Mouse (Mus musculus) G1E (cell line): ENCODE data around the gene Mmel1. TPM values are rescaled to one million over a fixed set of nuclear protein-coding genes. Genes with fewer than 3 reads are reported as not detected.

Experiments used
- ATAC-seq: 2 replicates; pipeline ENCODE4 v1.8.0; 2016; ENCODE audit warnings: mild to moderate bottlenecking; ENCODE audit not compliant: insufficient number of reproducible peaks, poor library complexity, low FRiP score, severe bottlenecking; ENCODE audit errors: extremely low read depth
- DNase-seq: peaks from one replicate; pipeline ENCODE4 v3.0.0; 2012; ENCODE audit warnings: low spot score
- H3K27me3 ChIP-seq: 2 replicates; pipeline ENCODE4 v1.6.1; 2012; ENCODE audit warnings: mild to moderate bottlenecking, low read length, inconsistent platforms; ENCODE audit not compliant: insufficient read depth
- H3K36me3 ChIP-seq: replicated peaks from 2 replicates; pipeline ENCODE3; 2012; ENCODE audit warnings: mild to moderate bottlenecking, inconsistent platforms
- H3K4me1 ChIP-seq: 2 replicates; pipeline ENCODE4 v1.6.1; 2012; ENCODE audit warnings: low read depth, low read length, inconsistent platforms, mixed read lengths; ENCODE audit not compliant: insufficient read depth
- H3K4me3 ChIP-seq: 2 replicates; pipeline ENCODE4 v1.5.1; 2012; ENCODE audit warnings: low read depth, mild to moderate bottlenecking, inconsistent platforms, low read length, moderate library complexity, mixed read lengths
- H3K9me3 ChIP-seq: replicated peaks from 2 replicates; pipeline ENCODE4 v1.6.1; 2012; ENCODE audit warnings: inconsistent platforms
- CTCF ChIP-seq: IDR thresholded peaks from 2 replicates; pipeline ENCODE4 v1.5.1; 2012; ENCODE audit warnings: low read depth, low read length, inconsistent platforms, mixed read lengths
- GATA1 ChIP-seq: IDR thresholded peaks from 2 replicates; pipeline ENCODE4 v1.6.1; 2012; ENCODE audit warnings: borderline replicate concordance, low read length, inconsistent platforms, mixed read lengths
- GATA2 ChIP-seq: IDR thresholded peaks from 2 replicates; pipeline ENCODE4 v1.6.1; 2012; ENCODE audit warnings: low read depth, low read length, inconsistent platforms, borderline replicate concordance
- POLR2AphosphoS5 ChIP-seq: IDR thresholded peaks from 2 replicates; pipeline ENCODE4 v1.6.1; 2012; ENCODE audit warnings: low read depth, low read length, inconsistent platforms; ENCODE audit not compliant: insufficient replicate concordance
- TAL1 ChIP-seq: conservative IDR thresholded peaks from 2 replicates; pipeline ENCODE4 v1.6.1; 2012; ENCODE audit warnings: low read depth, low read length, inconsistent platforms, mixed read lengths
- polyA plus RNA-seq: library from polyadenylated mRNA; stranded (reverse); fragments of >175 nt; gene quantifications from 2 replicates; pipeline ENCODE4 v1.2.3, GENCODE M21; 2012
- total RNA-seq, 2 experiments: library from RNA; stranded (forward) in 1 of 2; stranded (reverse) in 1 of 2; fragments of 200-1000 nt in 1 of 2; fragments of >200 nt in 1 of 2; fragmentation: Nextera tagmentation in 1 of 2; gene quantifications; 2 replicates each; pipeline ENCODE4 v1.2.3; 2014 to 2017

Mmel1 gene
- total and polyA plus RNA-seq, 3 experiments = 0.03 to 0.22 TPM; not detected in 1

DNA sequence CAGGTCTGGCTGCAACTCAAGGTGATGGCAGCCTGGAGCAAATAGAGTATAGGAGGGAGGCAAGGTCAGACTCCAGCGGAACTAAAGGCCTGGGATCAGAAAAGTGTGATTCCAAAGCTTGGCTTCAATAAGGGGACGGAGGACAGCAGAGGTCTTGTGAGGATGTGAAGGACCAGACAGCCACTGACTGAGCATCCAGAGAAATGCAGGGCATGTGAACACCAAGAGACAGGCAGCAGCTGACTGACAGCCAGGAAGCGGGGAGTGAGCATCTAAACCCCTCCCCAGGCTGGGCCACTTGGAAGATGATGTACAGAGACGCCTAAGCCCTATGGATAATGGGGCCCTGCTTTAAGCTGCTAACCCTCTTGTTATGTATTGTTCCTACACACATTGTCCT is 1.3 kb downstream of the Mmel1 start:
- H3K27me3 ChIP-seq = peaks cover 59% of the 10 kb centered on the region
- no peak for ATAC-seq

GRCm38 (mm10) chr4:154871757-154872251 is 2.4 kb downstream of the Mmel1 start:
- DNase-seq = no peak
- no peaks in the 10 kb centered on the region for H3K4me1 ChIP-seq
- no peak for ATAC-seq
- no peak overlapping the region for H3K4me3 ChIP-seq
- no peaks in the 10 kb centered on the region for H3K36me3 ChIP-seq
- no peaks in the 10 kb centered on the region for H3K9me3 ChIP-seq
- TF ChIP-seq TAL1 (no peak), POLR2AphosphoS5 (no peak)
- H3K27me3 ChIP-seq = peaks cover 58% of the 10 kb centered on the region

More for the DNA sequence above, 1.3 kb downstream of the Mmel1 start:
- Histone ChIP-seq H3K4me3 (no peak overlapping the region), H3K36me3 (no peaks in the 10 kb centered on the region), H3K9me3 (no peaks in the 10 kb centered on the region), H3K4me1 (no peaks in the 10 kb centered on the region)
- DNase-seq = no peak
- no peak for TF ChIP-seq CTCF
- no peak for TF ChIP-seq TAL1
- no peak for TF ChIP-seq GATA1
- TF ChIP-seq GATA2 = no peak
- no peak for TF ChIP-seq POLR2AphosphoS5

- TF ChIP-seq CTCF = no peak
- TF ChIP-seq POLR2AphosphoS5 = no peak
- TF ChIP-seq GATA1 = no peak
- no peak for TF ChIP-seq TAL1
- TF ChIP-seq GATA2 = no peak
- Histone ChIP-seq H3K4me1 (no peaks in the 10 kb centered on the region), H3K27me3 (peaks cover 51% of the 10 kb centered on the region), H3K36me3 (no peaks in the 10 kb centered on the region), H3K9me3 (no peaks in the 10 kb centered on the region), H3K4me3 (no peak overlapping the region)
- ATAC-seq (no peak), DNase-seq (no peak)
Measured at GRCm38 (mm10) chr4:154873186-154873585, 3.8 kb downstream of the Mmel1 start.

GRCm38 (mm10) chr4:154877864-154878548 is 8.6 kb downstream of the Mmel1 start:
- DNase-seq = peak; percentile 76
- Histone ChIP-seq H3K36me3 (no peaks in the 10 kb centered on the region), H3K4me1 (peaks cover 22% of the 10 kb centered on the region), H3K9me3 (no peaks in the 10 kb centered on the region), H3K27me3 (peaks cover 14% of the 10 kb centered on the region), H3K4me3 (peak overlapping the region; percentile 49; the same call in 1 of the 2 replicates)
- TF ChIP-seq GATA2 (no peak), GATA1 (no peak), TAL1 (no peak), POLR2AphosphoS5 (no peak), CTCF (no peak)
- peak; percentile 76 for ATAC-seq

GRCm38 (mm10) chr4:154880730-154881129 is 11.3 kb downstream of the Mmel1 start:
- no peaks in the 10 kb centered on the region for H3K36me3 ChIP-seq
- no peak overlapping the region; the same call in 1 of the 2 replicates for H3K4me3 ChIP-seq
- DNase-seq (peak; percentile 38), ATAC-seq (peak; percentile 86)
- TF ChIP-seq TAL1 (peak; percentile 41), GATA1 (no peak), POLR2AphosphoS5 (no peak)
- H3K27me3 ChIP-seq = peaks cover 29% of the 10 kb centered on the region
- H3K9me3 ChIP-seq = no peaks in the 10 kb centered on the region
- H3K4me1 ChIP-seq = peaks cover 24% of the 10 kb centered on the region

GRCm38 (mm10) chr4:154882014-154882659 is 12.8 kb downstream of the Mmel1 start:
- peaks cover 24% of the 10 kb centered on the region for H3K4me1 ChIP-seq
- H3K27me3 ChIP-seq = peaks cover 33% of the 10 kb centered on the region
- no peak for TF ChIP-seq CTCF
- no peak for TF ChIP-seq POLR2AphosphoS5
- TF ChIP-seq GATA2 = no peak
- no peak for TF ChIP-seq GATA1
- no peak for TF ChIP-seq TAL1
- no peaks in the 10 kb centered on the region for H3K36me3 ChIP-seq
- no peak for ATAC-seq
- DNase-seq = no peak
- no peaks in the 10 kb centered on the region for H3K9me3 ChIP-seq
- no peak overlapping the region; the same call in 1 of the 2 replicates for H3K4me3 ChIP-seq
